Mouse (Mus musculus): ENCODE measurements at regions not wholly inside any gene's neighbourhood (a gene's known extent, or its start where the extent isn't known, plus 50 kb on each side); places are given as distances from the start of the nearest gene placed in this dataset.

- CTCF ChIA-PET, result no interaction called here
Measured at GRCm38 (mm10) chr2:160584568-160584967, 61.1 kb upstream of the Top1 start.

DNA sequence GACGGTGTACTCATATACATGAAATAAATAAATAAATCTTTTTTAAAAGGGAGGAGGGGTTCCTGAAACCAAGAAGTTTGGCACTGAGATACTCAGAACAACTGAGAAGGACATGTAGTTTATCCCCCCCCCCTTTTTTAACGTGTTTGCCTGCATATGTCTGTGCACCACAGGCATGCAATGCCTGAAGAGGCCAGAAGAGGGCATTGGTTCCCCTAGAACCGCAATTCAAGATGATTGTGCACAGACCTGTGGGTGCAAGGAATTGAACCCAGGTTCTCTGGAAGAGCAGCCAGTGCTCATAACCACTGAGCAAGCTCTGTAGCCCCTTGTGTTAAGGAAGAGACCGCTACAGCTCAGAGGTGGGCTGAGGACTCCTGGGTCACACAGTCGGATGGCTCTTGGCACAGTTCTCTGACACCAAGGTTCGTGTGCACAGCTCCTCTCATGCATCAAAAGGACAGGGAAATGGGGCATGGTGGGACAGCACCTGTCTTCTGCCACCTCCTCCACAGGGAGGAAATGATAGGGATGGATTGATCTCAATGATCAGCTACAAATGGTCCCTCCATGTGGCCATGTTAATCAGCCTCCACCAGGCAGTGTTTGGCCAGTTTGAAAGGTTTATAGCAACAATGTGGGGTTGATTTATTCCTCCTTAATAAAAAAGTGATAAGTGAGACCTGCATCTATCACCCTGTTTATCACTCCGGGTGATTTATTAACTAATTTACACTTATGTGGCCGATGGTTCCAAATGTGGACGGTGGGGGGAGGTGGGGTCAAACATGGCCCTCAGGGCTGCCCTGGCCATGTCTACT is 58.5 kb upstream of the Top1 start:
- CTCF ChIA-PET, result interaction anchor here (0.7 kb wide), 1 partner anchor 203 kb away, joined by 7 read pairs; no protein-coding TSS in a partner anchor

DNA sequence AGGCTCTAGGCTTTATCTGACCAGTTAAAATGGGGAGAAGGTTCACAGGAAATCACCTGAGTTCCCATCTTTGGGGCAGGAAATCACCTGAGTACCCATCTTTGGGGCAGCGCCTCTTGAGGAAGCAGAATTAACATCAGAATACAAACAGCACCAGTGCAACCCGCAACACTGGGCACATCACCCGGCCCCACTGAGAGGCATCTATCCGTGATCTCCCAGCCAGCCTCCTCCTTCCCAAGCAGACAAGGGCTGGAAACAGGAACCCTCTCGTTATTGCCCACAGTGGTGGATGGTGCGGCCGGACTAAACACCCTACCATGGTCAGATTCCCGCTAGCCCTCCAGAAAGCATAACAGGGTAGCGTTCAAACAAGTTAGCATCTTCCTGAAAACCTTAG is 57.3 kb upstream of the Top1 start:
- CTCF ChIA-PET, result no interaction called here

DNA sequence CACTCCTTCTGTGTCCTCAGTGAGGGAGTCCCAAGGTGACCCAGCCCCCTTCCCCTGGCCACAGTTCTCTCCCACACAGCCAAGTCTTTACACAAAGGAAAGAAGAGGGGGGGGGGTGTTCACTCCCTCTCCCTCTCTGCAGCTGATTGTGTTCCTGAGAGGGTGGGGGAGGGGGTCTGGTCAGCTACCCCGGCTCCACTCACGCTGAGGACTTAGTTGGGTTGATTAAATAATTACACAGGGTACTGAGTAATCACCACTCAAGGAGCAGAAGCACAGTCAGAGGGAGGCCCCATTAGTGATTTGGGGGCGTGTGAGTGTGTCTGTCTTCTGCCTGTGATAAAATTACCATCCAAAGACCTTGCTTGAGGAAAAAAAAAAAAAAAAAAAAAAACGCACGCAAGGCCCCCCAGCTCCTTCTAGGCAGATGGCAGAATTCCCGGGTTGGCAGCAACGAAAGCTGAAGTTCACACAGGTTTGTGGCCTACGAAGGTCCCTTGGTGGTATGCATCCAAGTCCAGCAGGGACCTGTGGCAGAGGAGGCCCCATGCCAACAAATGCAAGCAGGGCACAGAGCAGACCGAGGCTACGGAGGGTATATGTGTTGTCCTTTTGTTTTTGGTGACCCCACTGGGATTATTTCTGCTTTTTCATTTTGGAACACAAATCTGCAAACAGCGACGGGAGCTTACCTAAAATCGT is 55.3 kb upstream of the Top1 start:
- CTCF ChIA-PET, result interaction anchor here (0.6 kb wide), 2 partner anchors 10 to 194 kb away, joined by 4 to 6 read pairs; no protein-coding TSS in a partner anchor

DNA sequence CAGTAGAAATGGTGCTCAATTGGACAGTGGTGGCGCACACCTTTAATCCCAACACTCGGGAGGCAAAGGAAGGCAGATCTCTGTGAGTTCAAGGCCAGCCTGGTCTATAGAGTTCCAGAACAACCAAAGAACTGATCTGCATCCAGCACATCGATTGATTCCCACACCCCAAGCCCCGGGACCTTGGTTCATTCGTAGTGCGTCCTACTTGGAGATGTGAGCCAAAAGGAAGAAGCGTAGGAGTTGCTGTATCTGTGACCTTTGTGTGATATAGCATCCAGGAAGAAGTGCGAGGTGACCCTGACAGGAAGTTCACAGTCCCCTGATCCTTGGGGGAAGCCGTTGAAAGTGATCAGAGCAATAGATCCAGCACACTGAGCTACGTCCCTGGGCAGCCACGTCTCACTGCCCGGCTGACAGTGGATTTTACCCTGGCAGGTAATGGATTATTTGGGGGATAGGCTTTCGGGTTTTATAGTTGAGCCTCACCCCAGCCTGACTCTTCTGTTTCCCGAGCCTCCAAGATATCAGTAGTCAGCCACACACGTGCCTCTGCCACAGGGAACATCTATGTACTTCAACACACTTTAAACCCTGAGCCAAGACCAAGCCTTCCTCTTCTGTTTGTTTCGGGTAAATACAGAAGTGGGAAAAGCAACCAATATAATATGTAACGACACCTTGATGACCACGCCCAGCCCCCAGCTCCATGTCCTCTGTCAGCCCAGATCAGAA is 54.1 kb upstream of the Top1 start:
- CTCF ChIA-PET, result interaction anchor here (0.6 kb wide), 1 partner anchor 39 kb away, joined by 5 read pairs; no protein-coding TSS in a partner anchor

- CTCF ChIA-PET, result interaction anchor here (0.5 to 0.8 kb wide), 3 partner anchors 9 to 286 kb away, joined by 3 read pairs; no protein-coding TSS in a partner anchor
Measured at GRCm38 (mm10) chr2:160593035-160593434, 52.7 kb upstream of the Top1 start.

Data from spleen, embryonic (tissue).